Mouse (Mus musculus): ENCODE measurements around the gene Pbp2.

Gene Pbp2

DNA sequence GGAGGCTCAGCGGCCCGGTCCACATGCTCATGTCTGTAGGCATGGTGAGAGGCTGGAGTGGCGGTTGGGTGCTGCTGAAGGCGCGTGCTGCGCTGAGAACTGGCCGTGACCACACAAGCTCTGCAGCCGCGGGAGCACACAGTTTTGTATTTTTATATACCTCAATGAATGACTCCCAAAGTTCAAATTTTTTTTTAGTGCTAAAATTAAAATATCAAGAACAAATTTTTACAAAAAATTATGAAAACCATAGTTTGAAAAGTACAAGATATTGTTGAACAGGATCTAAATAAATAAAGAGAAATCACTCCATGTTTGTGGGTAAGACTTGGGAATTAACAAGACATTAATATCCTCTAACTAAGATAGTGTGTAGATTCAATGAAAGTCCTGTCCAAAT is at the start of gene Pbp2:
Gene Pbp2 (minus strand): TSS at position 101 of the 400 bp plus-strand sequence.
- DNase-seq = no peak

DNA sequence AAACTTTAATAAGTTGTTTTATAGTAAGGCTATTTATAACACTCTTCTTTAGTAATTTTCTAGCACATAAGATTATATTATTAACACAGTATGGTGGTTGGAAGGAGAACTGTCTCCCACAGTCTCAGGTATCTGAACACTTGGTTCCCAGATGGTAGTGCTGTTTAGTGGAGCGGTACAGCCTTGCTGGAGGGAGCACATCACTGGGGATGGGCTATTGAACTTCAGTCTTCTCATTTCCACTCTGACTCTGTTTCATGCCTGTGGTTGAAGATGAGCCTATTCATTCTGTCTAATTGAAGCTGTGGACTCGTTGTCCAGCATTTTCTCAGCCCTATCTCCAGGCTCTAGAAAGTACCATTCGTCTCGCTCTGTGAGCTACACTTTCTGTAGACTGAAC is 44.7 kb upstream of the Pbp2 start:
- no peak for DNase-seq

DNA sequence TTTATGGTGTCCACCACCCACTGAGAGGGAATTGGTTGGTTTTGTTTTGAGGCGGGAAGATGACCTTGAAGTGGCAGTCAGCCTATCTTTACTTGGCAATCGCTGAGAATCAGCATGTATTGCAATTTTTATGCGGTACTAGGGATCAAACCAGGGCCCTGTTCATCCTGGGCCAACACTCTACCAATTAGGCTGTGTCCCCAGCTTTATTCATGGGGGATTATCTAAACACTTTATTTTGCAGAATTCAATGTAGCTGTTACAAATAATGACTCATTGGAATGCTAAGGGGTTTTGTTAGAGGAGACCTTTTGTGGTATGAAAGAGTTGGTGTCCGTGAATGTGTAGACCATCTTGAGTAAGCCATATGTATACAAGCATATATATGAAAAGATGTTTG is 42.3 kb upstream of the Pbp2 start:
- DNase-seq = no peak

DNA sequence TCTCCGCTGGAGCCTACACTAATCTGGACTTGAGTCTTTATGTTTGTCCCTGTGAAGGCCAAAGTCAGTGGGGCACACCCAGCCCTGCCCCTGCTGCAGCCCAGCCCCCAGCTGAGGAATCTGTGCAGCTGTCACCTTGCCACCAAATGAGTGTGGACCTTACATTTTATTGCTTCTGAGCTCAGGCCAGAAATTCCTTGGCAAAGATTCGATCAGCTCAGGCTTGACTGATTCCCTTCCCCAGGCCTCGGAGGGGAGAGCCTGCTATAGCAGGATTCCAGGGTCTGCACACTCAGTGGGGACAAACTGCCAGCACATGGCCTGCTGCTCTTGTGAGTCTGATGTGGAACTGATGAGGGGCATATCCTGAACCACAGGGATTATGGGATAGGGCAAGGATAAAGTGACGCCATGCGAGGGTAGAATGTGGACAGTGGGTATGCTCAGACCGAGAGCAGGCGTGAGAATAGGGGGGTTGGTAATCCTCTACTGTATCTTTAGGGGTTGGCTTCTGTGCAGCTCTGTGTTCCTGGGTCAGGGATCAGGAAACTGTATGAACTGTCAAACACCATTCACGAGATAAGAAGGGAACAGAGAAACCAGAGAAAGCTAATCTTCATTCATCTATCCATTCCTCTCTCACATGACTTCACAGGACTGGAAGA is 41.6 kb upstream of the Pbp2 start:
- no peak for DNase-seq

DNA sequence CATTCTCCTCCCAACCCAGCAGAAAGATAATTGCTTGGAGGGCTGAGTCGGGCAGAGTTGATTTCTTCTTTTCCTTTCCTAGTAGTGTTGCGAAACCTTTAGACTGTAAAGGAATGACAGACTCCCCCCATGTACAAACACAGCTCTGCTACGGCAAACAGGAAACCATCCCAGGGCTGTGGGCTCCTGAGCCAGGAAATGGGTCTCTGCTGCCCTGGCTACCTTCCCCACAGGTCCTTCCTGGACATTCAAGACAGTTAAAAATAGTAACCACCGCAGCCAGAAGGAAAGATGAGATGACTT is 30.8 kb upstream of the Pbp2 start:
- no peak for DNase-seq

DNA sequence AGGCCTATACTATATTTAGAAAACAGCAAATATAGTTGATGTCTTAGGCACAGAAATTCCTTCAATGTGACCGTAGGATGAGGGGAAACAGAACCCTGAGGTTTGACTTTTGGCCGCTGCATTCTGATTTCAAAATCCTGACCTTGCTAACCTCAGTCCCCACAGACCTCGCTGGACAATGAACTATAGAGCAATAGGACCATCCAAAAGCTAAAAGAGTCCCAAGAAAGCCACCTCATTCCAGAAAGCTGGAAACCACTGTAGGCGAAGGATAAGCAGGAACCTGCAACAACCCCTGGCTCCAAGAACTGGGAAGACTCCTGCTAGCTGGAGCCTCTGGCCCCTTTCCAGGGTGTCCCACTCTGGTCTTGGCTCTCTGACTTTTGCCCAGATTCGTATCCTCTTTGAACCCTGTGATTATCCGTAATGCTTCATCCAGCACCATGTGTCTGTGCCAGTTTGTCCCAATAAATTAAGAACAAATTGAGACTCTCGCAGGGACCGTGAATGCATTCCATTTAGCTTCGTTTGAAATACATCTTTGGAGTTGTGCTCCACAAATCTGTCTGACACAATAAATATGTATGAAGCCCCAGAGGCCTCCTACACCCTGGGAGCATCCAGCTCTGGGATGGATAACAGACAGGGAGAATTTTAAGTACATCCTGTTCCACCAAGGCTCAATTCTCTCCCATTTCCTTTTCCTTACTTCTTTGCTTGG is 30.3 kb upstream of the Pbp2 start:
- no peak for DNase-seq

DNA sequence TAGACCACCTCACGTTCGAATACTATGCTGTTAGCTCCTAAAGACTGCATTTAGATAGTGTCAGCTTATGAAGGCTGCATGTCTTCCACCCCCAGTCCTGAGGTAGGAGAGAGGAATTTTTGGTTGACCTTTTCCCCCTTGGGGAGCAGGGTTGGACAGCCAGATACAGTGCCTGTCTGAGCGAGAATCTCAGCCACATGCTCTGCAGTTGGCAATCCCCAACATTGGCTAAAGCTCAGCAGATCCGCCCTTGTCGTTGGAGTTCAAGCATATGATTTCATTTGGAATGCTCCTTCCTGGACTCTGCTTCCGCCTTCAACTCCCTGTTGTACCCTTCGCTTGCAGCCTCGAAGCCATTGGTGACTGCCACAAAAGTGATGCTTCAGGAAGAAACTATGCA is 26.2 kb upstream of the Pbp2 start:
- no peak for DNase-seq

DNA sequence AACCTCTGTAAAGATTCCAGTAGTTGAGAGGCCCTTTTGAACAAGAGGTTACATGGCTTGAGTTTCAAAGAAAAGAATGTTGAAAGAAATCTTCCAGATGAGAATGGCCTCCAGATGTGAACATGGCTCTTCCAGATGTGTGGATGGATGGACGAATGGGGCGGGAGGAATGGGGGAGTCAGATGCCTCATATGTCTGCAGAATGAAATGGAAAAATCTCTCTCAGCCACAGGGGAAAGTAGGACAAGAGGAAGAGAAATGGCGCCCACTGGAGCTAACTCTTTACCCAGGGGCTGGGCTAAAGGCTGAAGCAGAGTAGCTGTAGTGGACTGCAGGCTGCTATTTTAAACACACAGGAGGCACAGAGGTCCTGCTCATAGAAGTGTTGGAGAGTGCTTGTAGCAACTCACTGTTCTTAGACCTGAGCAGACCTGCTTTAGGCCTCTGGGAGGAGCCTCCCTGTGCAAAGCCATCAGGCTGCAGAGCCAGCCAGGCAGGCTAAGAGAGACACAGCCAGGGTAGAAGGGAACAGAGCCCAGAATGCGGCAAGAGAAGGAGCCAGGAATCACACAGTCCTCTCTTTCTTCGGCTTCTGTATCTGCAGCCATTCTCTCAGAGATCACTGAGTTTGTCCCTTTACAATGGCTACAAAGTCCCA is 23.9 kb upstream of the Pbp2 start:
- no peak for DNase-seq

DNA sequence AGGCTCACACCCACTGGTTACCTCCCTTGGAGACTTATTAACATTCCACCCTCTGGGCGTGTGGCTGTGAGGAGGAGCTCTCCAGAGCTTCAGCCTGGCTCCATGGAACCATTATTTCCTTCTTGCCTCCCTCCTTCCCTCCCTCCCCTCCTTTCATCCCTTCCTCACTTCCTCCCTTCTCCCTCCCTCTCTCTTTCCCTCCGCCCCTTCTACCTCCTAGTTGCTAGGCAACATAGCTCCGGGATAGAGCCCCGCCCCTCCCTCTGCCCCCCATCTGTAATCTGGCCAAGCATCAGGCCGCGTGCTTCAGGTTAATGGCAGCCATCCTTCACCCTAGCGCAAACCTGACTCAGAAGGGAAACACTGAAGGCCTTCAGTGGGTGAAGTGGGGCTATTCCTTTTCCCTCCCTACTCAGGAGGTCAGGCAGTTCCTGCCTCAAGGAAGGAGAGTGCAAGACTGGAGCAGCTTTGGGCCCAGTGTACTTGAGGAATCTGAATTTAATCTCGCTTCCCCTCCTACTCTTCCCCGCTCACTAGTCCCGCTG is 22.6 kb upstream of the Pbp2 start:
- DNase-seq = no peak

DNA sequence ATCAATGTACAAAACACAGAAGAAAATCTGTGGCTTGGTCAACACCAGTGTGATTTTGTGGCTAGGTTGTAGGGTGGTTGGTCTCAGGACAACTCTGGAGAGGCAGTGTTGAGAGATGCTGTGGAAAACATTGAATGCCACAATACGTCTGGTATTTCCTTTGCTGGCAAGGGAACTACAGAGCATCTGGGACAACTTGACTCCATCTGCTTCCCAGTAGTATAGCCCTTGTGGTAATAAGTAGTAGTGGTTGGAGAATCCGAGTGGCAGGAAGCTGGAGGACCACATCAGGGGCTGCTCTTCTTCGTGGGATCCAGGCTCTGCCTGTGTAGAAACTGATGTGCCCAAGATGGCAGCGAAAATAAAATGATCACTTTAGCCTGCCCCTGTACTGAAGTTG is 21.7 kb upstream of the Pbp2 start:
- DNase-seq = no peak

DNA sequence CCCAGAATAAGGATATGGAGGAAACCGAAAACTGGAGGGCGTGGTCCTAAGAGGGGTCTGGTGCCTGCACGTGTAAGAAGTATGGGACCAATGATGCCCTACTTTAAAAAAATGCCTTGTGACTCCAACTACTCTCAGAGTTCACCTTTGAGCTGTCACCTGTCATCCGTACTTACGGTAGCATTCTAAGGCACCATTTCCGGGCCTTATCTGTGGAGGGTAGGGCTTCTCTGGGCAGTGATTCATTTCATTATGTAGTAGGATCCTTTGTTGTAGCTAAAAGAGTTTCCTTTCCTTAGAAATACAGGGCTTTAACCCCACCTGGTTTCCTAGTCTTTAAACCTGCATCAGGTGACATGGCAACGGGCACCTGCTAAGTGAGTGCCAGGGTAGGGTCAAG is 16.6 kb upstream of the Pbp2 start:
- DNase-seq = no peak

DNA sequence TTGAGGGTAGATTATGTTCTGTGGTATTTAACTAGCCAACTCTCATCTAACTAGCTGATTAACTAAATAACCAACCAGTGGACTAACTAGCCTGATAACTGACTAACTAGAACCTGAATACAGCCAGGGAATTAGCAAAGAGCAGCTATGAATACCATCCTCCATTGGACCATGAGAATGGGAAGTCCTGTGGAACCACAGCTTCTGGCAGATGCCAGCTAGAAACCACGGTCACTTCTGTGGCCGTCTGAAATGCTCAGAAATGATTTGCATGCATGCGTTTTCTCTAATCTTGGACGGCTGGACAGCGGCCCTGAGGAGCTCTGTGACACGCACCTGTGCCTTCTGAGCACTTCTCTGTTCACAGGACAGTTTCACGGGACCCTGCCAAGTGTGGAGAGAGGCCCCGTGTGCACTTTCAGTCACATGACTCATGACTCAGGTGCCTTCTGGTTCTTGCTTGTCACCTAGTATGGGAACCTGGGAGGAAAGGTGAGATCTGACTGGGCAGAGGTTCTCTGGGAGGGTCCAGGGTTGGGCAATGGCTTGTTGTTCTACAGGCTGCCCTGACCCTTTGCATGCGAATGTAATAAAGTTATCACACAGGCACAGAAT is 14.6 kb upstream of the Pbp2 start:
- DNase-seq = no peak

DNA sequence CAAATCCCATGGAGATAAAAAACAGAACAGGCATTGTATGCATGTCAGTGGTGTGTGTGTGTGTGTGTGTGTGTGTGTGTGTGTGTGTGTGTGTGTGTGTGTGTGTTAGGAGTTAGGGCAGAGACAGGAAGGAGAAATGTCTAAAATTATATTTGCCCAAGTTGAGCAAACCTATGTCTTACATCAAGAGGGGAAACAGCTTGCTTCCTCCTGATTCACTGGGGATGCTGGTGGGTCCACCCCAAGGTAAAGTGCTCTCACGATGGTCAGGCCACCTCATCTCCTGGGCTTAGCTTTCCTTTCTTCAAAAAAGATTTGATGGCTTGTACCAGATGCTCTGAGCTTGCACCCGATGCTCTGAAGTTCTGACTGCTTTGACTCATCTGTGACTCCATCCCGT is 13.9 kb upstream of the Pbp2 start:
- DNase-seq = no peak

DNA sequence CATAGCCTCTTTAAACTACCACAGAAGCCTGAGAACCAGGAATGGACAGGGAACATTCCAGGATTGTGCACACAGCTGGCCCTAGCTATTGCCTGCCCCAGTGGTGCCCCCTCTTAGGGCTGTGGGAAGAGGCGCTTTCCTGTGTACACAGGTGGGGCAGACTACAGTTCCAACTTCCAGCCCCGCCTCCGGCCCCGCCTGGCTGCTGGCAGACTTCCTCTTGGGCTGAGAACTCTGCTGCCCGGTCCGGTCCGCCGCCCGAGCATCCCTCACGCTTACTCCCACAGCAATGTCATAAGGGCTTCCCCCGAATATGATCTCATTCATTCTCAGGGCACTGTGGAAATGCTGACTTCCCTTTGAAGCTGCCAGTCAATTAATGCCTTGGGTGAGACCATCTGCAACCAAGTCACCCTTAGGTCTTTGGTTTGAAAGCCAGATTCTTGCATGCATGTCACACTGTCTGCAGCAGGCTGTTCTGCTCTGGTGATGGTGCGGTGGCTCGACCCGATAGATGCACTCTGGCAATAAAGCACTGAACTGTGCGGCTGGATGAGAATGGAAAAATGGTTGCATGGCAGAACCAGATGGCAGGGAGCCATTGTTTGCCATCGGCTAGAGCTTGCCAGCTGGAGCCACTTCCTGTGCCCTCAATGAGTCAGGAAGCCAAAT is 13.2 kb upstream of the Pbp2 start:
- peak; percentile 70 to 74 for DNase-seq

DNA sequence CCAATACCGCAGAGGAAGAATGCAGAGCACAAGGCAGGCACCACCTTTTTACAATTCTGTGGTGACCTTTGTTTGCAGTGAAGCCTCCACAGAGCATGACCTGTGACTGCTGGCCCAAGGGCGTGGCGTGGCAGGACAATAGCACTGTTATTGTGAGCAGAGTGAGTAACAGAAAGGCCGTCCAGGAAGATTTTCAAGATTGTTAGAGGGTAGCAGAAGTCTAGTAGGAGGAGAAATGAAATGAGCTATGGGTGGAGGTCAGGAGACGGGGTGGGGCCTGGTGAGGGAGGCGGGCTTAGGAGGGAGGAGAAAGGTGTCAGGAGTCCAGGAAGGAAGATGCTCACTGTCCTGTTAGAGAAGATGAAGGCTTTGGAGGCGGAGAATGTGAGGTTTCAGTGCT is 12.5 kb upstream of the Pbp2 start:
- peak in 1 of 2 experiments; percentile 18 for DNase-seq

DNA sequence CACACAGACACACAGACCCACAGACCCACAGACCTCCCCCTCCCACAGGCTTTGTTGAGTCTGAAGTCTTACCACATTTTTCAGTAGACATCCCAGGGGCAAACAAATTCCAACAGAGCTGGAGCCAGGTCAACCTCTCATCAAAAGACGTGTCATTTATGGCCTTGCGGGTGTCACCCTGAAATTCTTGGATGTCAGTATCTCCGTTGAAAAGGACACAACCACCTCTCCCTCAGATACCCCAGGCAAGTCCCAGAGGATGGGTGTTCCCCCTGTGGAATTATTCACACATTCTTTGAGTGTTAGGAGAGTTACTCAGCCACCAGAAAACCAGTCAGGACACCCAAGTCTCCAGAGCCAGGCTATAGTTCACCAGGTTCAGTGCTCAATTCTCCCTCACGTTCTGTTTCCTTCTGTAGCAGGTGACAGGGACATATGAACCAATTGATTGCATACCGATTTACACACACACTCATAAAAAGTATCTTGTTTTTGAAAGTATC is 9.3 kb upstream of the Pbp2 start:
- DNase-seq = no peak

DNA sequence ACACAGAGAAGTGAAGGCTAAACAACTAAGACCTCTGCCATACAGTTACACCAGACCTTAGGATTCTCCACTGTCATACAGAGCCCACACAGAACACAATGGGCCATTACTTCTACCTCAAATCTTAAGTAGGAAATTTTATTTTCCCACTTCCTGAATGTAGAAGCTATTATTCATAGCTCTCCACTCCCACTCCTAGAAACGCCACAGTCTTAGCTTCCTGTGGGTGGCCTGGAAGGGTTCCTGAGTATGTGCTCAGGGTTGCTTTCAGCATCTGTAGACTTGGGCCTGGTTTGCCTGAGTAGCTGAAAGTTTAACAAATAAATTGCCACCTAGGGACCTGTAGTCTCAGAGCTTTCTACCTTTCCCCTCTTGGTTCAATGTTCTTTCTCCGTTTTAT is 5.9 kb upstream of the Pbp2 start:
- DNase-seq = no peak

DNA sequence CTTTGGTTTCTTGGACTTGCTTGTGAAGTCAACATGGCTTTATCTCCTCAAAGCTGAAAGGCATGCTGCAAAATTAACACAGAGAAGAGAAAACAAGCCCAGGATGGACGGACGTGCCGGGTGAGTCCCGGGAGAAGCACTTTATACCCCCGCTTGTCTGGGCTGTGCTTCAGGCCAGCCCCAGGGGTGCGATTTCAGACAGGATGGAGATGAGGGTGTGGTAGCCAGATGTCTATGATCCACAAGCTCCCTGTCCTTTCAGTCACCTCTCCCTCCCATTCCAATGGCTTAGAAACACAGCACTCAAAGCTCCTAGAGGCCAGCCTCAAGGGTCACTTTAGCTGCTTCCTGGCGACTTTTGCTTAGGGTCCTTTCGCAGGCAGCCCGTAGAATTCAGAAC is 3.8 kb upstream of the Pbp2 start:
- DNase-seq = no peak

DNA sequence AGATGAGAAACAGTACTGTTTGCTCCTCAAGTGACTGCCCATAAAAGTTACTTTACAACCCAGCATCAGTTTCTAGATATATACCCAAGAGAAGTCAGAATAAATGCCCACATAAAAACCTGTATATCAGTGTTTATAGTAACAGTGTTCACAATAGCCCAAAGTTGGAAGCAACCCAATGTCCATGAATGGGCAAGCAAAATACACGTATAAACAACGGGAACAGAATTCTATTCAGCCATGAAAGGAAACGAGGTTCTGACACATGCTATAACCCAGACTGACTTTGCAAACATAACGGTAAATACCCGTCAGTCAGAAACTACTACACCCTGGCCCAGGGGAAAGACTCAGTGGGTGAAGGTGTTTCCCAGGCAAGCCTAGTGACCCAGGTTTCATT is 1.8 kb upstream of the Pbp2 start:
- no peak for DNase-seq

DNA sequence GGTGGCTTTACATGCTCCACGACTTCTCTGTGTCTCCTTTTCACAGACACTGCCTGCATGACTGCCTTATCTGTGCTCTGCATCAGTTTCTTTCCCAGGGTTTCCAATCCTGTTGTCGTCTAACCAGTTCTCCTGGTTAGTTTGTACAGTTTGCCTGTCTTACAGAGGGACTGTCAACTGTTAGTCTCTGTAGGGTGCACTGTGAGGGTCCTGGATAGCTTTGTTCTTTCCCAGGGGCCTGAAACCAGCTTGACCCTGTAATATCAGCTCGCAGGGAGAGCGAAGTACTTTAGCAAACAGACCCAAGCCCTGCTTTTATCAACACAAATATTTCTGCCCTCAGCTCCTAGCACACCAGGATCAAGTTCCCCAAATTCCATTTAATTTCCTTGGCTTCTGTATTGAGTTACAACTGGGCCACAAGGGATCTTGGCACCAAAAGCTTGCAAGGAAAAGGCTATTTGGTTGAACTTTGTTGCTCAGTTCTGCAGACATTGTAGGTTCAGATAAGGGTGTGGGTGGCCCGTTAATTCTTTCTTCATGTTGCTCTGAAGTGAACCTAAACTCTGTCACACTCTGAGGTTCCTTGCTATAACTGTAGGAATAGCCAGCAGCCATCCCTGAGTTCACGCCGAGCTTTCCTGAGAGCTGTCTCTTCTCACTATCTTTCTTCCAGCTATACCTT is 5.5 kb downstream of the Pbp2 start:
- DNase-seq = no peak

DNA sequence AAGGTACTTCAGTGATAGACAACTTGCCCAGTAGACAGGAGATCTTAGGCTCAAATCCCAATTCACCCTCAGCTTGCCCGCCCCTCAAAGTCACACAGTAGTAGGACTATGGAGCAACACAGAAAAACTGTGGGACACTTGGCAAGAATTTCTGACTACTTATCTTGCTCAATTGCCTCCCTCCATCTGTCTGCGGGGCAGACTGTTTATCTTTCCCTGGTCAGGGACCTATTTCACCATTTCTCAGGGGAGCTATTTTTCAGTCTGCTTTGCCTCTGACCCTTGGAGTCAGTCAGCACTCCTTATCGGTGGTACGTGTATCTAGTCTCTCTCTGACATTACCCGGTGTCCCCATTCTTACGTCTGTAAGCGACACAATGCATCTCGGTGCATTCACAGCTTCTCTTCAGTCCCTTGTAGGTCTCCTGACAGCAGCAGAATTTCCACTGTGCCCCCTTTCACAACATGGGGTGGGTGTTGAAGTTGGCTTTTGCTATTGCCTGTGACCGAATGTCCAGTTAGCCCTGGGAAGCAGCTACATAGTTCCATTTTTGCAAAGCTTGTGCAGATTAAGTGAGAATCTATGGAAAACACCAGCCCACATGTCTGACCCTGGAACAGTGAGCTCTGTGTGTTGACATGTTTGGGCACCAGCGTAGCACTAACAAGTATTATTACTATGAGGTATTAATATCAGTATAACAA is 7.6 kb downstream of the Pbp2 start:
- DNase-seq = no peak

DNA sequence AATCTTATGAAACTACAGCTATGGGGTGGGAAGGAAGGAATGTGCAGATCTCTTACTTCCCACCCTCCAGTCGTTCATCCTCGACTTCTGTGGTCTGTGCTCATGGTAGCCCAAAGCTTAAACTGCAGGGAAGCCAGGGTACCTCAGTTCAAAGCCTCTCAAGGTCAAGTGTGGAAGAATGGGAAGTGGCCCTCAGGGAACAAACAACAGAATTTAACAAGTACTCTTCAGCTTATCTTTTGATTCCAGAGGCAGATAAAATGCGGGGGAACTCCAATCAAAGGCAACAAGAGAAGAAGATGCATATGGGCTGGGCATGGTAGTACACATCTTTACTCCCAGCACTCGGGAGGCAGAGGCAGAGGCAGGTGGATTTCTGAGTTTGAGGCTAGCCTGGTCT is 9.7 kb downstream of the Pbp2 start:
- DNase-seq = no peak
